Mouse (Mus musculus): ENCODE data around the gene Sirpa. TPM values are rescaled to one million over a fixed set of nuclear protein-coding genes. Genes with fewer than 3 reads are reported as not detected.
A peak's percentile ranks its signal among the peaks of the same experiment; 100 is the strongest.

Gene Sirpa
- polyA plus RNA-seq, 1 experiment from 2014 or later: 28.5 TPM

DNA sequence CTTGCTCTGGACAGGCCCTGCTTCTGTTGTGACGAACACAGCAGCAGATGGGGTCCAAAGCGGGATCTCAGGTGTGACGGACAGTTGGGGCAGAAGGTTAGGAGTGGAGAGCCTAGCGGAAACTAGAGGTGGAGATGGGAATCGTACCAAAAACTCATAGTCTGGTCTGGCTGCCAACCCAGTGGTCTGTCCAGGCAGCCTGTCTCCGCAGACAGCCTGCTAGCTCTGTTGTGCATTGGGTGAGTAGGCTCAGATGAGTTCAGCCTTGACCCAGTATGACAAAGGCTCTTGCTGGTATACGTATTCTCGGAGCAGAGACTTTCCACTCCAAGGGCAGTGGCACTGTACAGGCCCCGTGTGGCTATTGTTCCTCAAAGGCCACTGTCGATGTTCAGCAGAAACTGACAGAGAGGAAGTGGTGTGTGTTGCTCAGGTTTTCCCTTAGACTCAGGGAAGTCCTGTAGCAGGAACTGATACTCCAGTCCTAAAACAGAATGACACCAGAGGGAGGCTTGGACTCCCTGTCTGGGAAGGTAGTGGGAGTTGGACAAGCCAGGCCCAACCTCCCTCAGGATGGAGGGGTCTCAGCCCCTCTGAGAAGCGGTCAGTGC, 6.6 kb upstream of the Sirpa start:
- no peak overlapping the region for H3K27ac ChIP-seq (replicated peaks)
- H3K27me3 ChIP-seq: no peaks in the 10 kb centered on the region
- peaks cover 12% of the 10 kb centered on the region; the same call in 1 of the 2 replicates for H3K4me1 ChIP-seq
- WGBS: 78% methylated on average over 11 of the region's 11 CpGs
- no peak overlapping the region for H3K9ac ChIP-seq (replicated peaks)
- no peaks in the 10 kb centered on the region for H3K9me3 ChIP-seq
- no peak overlapping the region for H3K4me3 ChIP-seq
- H3K4me2 ChIP-seq (replicated peaks): no peak overlapping the region
- no peaks in the 10 kb centered on the region for H3K36me3 ChIP-seq
- no peak for ATAC-seq (replicated peaks)

DNA sequence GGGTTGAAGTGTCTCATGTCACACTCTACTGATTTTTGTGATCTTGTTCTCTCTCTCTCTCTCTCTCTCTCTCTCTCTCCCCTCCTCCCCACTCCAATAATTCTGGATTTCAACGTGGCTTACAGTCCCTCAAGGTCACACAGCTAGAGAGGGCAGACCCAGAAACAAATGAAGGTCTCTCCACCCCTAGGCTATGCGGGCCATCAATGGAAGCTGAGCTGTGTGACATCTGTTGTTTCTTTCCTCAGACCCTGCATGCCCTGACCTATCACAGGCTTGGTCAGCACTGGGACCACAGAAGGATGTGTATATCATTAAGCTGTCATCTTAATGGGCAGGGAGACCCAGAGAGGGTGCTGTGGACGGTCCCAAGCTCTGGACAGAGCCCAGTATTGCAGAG, 5.4 kb upstream of the Sirpa start:
- WGBS: 52% methylated on average over 3 of the region's 3 CpGs
- no peak overlapping the region for H3K4me3 ChIP-seq
- H3K4me1 ChIP-seq: peaks cover 15% of the 10 kb centered on the region
- no peaks in the 10 kb centered on the region for H3K27me3 ChIP-seq
- no peaks in the 10 kb centered on the region for H3K36me3 ChIP-seq
- no peak overlapping the region for H3K27ac ChIP-seq (replicated peaks)
- ATAC-seq (replicated peaks): no peak
- H3K4me2 ChIP-seq (replicated peaks): no peak overlapping the region
- H3K9me3 ChIP-seq: no peaks in the 10 kb centered on the region
- no peak overlapping the region for H3K9ac ChIP-seq (replicated peaks)

DNA sequence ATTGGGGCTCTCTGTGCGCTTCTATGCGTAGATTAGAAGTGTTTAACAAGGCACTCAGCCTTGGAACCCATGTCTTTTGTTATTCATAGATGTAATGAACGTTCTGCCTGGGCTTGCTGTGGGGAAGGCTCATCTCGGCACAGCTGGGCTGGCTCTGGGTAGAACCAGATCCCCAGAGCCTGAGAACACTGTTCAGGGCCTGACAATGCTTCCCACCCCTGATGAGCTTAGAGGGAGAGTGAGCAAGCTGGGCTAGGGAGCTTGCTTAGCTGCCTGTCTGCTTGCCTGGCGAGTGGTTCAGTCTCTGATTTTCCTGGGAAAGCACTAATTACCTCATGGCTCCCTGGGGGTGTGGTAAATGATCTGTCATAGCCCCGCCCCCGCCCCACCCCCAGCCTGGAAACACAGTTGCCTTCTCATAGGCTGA, 4.8 kb upstream of the Sirpa start:
- Histone ChIP-seq H3K27ac (replicated peaks) (no peak overlapping the region), H3K9ac (replicated peaks) (no peak overlapping the region), H3K4me2 (replicated peaks) (no peak overlapping the region), H3K4me1 (peaks cover 20% of the 10 kb centered on the region), H3K4me3 (no peak overlapping the region), H3K27me3 (no peaks in the 10 kb centered on the region), H3K9me3 (no peaks in the 10 kb centered on the region), H3K36me3 (no peaks in the 10 kb centered on the region)
- 7% methylated on average over 7 of the region's 7 CpGs for WGBS
- no peak; the same call in 1 of the 2 replicates for ATAC-seq (replicated peaks)

DNA sequence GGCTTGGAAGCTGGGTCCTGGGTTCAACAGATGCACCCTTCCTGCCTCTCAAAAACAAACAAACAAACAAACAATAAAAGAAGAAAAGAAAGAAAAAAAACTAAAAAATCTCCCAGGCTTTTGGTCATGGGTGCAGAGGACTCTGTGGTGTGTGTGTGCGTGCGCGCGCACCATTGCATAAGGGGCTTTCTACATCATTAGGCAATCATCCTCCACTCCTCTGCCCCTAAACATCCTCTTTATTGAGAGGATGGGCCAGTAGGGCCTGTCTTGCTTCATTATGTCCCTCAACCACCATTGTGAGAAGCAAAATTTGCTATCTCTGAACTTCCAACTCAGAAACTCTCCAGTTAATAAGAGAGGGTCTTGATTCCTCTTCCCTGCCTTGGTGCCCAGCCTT, 738 bp upstream of the Sirpa start:
- no peaks in the 10 kb centered on the region for H3K36me3 ChIP-seq
- H3K4me2 ChIP-seq (replicated peaks): peak overlapping the region; percentile 89
- no peaks in the 10 kb centered on the region for H3K27me3 ChIP-seq
- 71% methylated on average over 4 of the region's 4 CpGs for WGBS
- no peaks in the 10 kb centered on the region for H3K9me3 ChIP-seq
- H3K4me1 ChIP-seq: peaks cover 27% of the 10 kb centered on the region
- peak overlapping the region; percentile 92; the same call in 1 of the 2 replicates for H3K27ac ChIP-seq (replicated peaks)
- H3K4me3 ChIP-seq: peak overlapping the region; percentile 79; the same call in 1 of the 2 replicates
- ATAC-seq (replicated peaks): no peak
- H3K9ac ChIP-seq (replicated peaks): 0 out of 2 replicates have a peak overlapping the region, but pooled peaks have one; percentile 83

DNA sequence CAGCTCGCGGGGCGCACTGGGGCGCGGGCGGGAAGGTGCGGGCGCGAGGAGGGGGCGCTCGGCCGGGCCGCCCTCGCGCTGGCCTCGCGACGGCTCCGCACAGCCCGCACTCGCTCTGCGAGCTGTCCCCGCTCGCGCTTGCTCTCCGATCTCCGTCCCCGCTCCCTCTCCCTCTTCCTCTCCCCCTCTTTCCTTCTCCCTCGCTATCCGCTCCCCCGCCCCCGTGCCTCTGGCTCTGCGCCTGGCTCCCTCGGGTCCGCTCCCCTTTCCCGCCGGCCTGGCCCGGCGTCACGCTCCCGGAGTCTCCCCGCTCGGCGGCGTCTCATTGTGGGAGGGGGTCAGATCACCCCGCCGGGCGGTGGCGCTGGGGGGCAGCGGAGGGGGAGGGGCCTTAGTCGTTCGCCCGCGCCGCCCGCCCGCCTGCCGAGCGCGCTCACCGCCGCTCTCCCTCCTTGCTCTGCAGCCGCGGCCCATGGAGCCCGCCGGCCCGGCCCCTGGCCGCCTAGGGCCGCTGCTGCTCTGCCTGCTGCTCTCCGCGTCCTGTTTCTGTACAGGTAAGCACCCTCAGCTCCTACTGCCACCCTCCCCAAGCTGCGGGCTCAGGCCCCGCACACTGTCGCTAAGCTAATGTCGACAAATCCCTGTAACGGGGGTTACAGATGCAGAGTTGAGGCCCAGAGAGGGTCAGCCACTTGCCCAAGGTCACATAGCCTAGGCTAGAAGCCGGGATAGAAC, 673 bp downstream of the Sirpa start:
- Histone ChIP-seq H3K4me1 (peaks cover 27% of the 10 kb centered on the region), H3K27ac (replicated peaks) (peak overlapping the region; percentile 92), H3K36me3 (no peaks in the 10 kb centered on the region), H3K9me3 (no peaks in the 10 kb centered on the region), H3K9ac (replicated peaks) (peak overlapping the region; percentile 83), H3K27me3 (no peaks in the 10 kb centered on the region), H3K4me3 (peak overlapping the region; percentile 79), H3K4me2 (replicated peaks) (peak overlapping the region; percentile 89)
- WGBS: under 1% methylated on average over 49 of the region's 77 CpGs
- ATAC-seq (replicated peaks): peak; percentile 88

DNA sequence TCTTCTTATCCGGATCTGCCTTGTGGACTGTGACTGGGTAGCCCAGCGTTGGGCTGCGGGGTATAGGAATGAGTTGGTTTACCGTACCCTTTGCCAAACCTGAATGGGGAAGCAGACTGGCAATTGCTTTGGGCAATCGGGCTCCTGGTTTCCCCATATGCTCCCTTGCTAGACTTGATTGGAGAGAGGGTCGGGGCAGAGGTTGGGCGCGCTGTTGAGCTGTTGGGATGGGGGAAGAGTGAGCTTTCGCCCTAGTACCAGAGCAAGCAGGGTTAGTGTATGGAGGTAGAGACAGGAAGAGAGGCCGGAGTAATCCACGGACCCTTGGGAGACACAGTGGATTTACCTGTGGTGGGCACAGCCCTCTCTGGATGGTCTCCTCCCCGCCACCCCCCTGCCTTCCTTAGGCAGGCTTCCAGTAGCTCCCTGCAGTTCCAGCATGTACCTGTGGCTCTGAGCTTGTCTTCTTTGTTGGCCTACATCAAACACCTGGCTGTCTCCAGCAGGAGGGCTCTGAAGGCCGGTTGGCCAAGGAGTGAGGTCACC, 1.3 kb downstream of the Sirpa start:
- peak overlapping the region; percentile 92 for H3K27ac ChIP-seq (replicated peaks)
- 3% methylated on average over 13 of the region's 13 CpGs for WGBS
- peak overlapping the region; percentile 79 for H3K4me3 ChIP-seq
- no peaks in the 10 kb centered on the region for H3K27me3 ChIP-seq
- ATAC-seq (replicated peaks): peak; percentile 50
- H3K9me3 ChIP-seq: no peaks in the 10 kb centered on the region
- peak overlapping the region; percentile 83 for H3K9ac ChIP-seq (replicated peaks)
- peak overlapping the region; percentile 89 for H3K4me2 ChIP-seq (replicated peaks)
- no peaks in the 10 kb centered on the region for H3K36me3 ChIP-seq
- peaks cover 27% of the 10 kb centered on the region for H3K4me1 ChIP-seq

DNA sequence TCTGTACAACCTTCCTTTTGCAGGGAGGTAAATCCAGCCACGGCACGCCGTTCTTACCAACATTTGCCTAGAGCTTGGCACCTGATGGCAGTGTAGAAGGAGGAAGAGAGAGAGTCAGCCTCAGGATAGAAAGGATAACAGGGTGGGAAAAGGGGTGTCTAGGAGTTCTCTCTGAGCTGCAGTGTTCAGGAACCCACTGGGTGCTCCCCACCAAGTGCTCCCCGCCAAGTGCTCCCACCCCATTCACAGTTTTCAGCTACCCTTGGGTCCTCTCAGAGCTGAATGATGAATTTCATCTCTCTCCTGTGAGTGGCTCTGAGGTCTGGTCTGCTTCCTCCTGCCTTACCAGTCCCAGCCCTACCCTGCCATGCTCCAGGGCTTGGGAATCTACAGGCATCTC, 1.9 kb downstream of the Sirpa start:
- H3K9ac ChIP-seq (replicated peaks): no peak overlapping the region
- H3K36me3 ChIP-seq: no peaks in the 10 kb centered on the region
- peak overlapping the region; percentile 79 for H3K4me3 ChIP-seq
- H3K4me2 ChIP-seq (replicated peaks): peak overlapping the region; percentile 89
- no peaks in the 10 kb centered on the region for H3K27me3 ChIP-seq
- no peak overlapping the region for H3K27ac ChIP-seq (replicated peaks)
- no peaks in the 10 kb centered on the region for H3K9me3 ChIP-seq
- 70% methylated on average over 4 of the region's 4 CpGs for WGBS
- H3K4me1 ChIP-seq: peaks cover 32% of the 10 kb centered on the region
- no peak for ATAC-seq (replicated peaks)

DNA sequence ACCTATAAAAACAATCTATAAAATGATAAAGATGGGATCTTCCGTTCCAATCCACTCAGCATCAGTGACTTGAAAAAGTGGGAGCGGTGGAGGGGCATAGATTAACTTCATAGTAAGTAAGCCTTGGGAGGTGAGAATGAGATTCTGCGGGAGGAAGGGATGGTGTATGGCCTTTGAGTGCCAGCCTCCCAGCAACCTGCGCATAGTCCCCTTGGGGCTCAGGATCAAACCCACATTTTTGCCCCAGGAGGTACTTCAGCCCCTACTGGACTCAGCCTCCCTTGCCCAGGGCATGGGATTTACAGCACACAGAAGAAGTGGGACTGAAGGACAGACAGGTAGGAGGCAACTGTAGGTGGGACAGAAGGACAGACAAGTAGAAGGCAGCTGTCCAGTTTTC, 2.6 kb downstream of the Sirpa start:
- Histone ChIP-seq H3K4me2 (replicated peaks) (no peak overlapping the region), H3K9ac (replicated peaks) (no peak overlapping the region)
- ATAC-seq (replicated peaks): no peak

DNA sequence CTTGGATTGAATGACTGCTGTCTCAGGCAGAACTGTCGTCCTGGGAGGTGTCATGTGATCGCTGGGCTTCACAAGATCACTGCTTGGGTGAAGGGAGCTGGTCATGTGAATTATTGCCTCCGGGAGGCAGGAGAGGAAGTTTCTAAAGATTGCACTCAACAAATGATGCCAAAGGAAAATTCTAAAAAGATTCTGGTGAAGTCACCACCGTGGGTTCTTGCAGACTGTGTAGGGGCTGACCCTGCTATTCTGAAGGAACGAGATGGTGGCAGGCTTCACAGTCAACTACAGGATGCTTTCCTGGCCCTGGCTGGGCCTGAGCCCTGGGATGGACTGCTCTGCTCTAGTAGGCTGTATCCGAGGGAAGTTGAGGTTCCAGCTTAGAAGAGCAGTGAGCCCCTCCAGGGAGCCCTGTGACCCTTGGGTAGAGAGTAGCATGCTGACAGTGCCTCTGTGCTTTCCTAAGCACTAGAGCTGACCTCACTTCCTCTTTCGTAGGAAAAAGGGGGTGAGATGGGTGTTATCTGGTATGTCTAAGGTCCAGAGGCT, 3.1 kb downstream of the Sirpa start:
- no peaks in the 10 kb centered on the region for H3K36me3 ChIP-seq
- H3K4me3 ChIP-seq: no peak overlapping the region
- H3K27me3 ChIP-seq: no peaks in the 10 kb centered on the region
- no peak overlapping the region for H3K27ac ChIP-seq (replicated peaks)
- peaks cover 33% of the 10 kb centered on the region for H3K4me1 ChIP-seq
- 72% methylated on average over 7 of the region's 7 CpGs for WGBS
- ATAC-seq (replicated peaks): no peak
- H3K9me3 ChIP-seq: no peaks in the 10 kb centered on the region
- no peak overlapping the region for H3K9ac ChIP-seq (replicated peaks)
- H3K4me2 ChIP-seq (replicated peaks): no peak overlapping the region

More for the DNA sequence above, 2.6 kb downstream of the Sirpa start:
- Histone ChIP-seq H3K36me3 (no peaks in the 10 kb centered on the region), H3K27ac (replicated peaks) (no peak overlapping the region), H3K4me1 (peaks cover 33% of the 10 kb centered on the region), H3K4me3 (no peak overlapping the region), H3K9me3 (no peaks in the 10 kb centered on the region), H3K27me3 (no peaks in the 10 kb centered on the region)
- 76% methylated on average over 4 of the region's 4 CpGs for WGBS

DNA sequence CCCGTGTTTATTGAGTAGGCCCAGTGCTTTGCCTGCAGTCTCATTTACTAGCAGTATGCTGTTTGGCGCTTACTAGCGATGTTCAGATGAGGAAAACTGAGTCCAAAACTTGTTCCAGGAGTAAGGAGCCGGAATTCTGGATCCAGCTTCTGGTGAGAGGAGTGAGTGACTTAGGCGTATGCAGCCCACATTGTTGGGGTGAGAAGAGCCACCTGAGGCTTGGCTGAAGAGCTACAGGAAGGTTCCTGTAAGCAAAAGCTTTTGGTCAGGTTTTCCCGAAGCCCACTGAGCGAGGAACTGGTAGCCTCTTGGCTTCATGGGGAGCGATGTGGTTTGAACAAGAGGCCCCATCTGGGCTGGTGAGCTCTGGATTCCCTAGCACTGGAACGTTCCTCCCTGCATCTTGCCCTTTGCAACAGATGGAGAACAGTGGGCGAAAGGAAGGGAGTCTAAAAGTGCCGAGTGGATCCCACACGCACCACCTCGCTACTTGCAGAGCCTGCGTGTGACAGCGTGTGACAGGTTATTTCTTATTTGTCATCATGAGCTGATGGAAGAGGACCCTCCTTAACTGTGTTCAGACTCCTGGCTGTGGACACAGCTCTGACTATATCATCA, 4.0 kb downstream of the Sirpa start:
- peaks cover 33% of the 10 kb centered on the region for H3K4me1 ChIP-seq
- no peak for ATAC-seq (replicated peaks)
- WGBS: 87% methylated on average over 15 of the region's 15 CpGs
- no peak overlapping the region for H3K27ac ChIP-seq (replicated peaks)
- no peak overlapping the region for H3K9ac ChIP-seq (replicated peaks)
- no peak overlapping the region for H3K4me3 ChIP-seq
- no peaks in the 10 kb centered on the region for H3K9me3 ChIP-seq
- no peak overlapping the region for H3K4me2 ChIP-seq (replicated peaks)
- H3K27me3 ChIP-seq: no peaks in the 10 kb centered on the region
- H3K36me3 ChIP-seq: no peaks in the 10 kb centered on the region

DNA sequence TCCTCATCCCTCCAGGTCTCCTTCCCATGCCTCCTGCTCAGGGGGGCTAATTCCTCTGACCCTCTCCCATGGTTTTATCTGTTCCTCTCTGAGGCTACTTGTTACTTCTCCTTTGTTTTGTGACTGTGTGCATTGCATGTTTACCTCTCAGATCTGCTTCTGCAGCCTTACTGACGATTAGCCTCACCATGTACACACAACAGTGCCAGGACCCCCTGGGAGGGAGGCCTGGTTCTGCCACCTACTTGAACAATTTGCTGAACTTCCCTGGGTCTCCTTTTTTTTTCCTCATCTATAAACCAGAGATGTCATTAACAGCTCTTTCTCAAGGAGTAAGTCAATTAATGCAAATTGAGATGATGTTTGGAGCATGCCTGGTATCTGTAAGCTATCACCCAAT, 4.9 kb downstream of the Sirpa start:
- 39% methylated on average over 1 of the region's 1 CpGs for WGBS
- H3K27ac ChIP-seq (replicated peaks): no peak overlapping the region
- no peaks in the 10 kb centered on the region for H3K9me3 ChIP-seq
- H3K9ac ChIP-seq (replicated peaks): no peak overlapping the region
- H3K4me3 ChIP-seq: no peak overlapping the region
- no peaks in the 10 kb centered on the region for H3K36me3 ChIP-seq
- no peak overlapping the region for H3K4me2 ChIP-seq (replicated peaks)
- no peaks in the 10 kb centered on the region for H3K27me3 ChIP-seq
- peaks cover 27% of the 10 kb centered on the region for H3K4me1 ChIP-seq
- no peak for ATAC-seq (replicated peaks)

DNA sequence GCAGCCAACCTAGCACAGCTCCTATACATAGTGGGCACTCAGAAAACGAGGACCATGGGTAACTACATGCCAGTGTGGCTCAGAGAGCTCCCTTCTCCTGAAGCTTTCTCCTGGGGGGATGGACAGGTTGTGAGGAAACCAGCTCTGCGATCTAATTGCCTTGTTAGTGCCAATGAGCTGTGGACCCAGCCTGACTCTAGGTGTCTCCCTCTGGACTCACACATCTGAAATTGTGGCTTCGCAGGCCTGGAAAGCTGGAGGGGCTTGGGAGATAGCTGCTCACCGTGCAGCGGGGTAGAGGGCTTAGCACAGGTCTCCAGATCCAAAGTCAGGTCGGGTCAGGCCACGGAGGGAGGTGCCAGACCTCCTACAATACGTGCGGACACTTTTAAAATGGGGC, 5.5 kb downstream of the Sirpa start:
- no peak for ATAC-seq (replicated peaks)
- H3K36me3 ChIP-seq: no peaks in the 10 kb centered on the region
- peaks cover 26% of the 10 kb centered on the region for H3K4me1 ChIP-seq
- no peaks in the 10 kb centered on the region for H3K9me3 ChIP-seq
- H3K9ac ChIP-seq (replicated peaks): no peak overlapping the region
- H3K4me2 ChIP-seq (replicated peaks): no peak overlapping the region
- H3K27ac ChIP-seq (replicated peaks): no peak overlapping the region
- WGBS: 72% methylated on average over 9 of the region's 9 CpGs
- no peak overlapping the region for H3K4me3 ChIP-seq
- no peaks in the 10 kb centered on the region for H3K27me3 ChIP-seq

Data from forebrain, embryonic 15.5 days (tissue).